Comparison of ENCODE assay signal across 15 mouse cellular contexts in genomic region chr8:81635912-81636583, GRCm38 (mm10).
A peak's percentile ranks its signal among the peaks of the same experiment; 100 is the strongest.
DNase-seq lines count a peak whose midpoint lies in the region.
"Had no signal": no experiment of that assay in that cellular context is flagged by ENCODE, and none has a peak within 500 bp of the region (broad histone marks: within the 10 kb centered on the region; RNA-seq: fewer than 3 reads in every experiment).

No protein-coding gene starts in this region.

- DNase-seq in kidney, postnatal 14 days = peak; percentile 2
- DNase-seq in kidney, postnatal 4 days = no peak
- DNase-seq in A20 (ENCODE audit: low read depth, low spot score) = peak; percentile 74
- DNase-seq in CD4-positive helper T cell, adult 2 months (ENCODE audit: low read depth, low spot score) = peak; percentile 70
- DNase-seq in induced T-regulatory cell, adult 2 months (ENCODE audit: low read depth) = peak; percentile 86
- no peak for DNase-seq in forebrain, embryonic 10.5 days (ENCODE audit: extremely low spot score, low spot score)
- no peak for DNase-seq in layer of hippocampus, postnatal 10 days (ENCODE audit: low spot score in 2 of 2)
- DNase-seq: adrenal gland, adult 2 months; cerebellum, adult 18-20 months; lung, postnatal 4 days had no signal

- no peaks in the 10 kb centered on the region for H3K4me1 ChIP-seq in forebrain, embryonic 10.5 days
- H3K4me1 ChIP-seq: forebrain, embryonic 13.5 days; heart, embryonic 15.5 days; hindbrain, embryonic 12.5 days; midbrain, embryonic 12.5 days had no signal

- no peaks in the 10 kb centered on the region for H3K9me3 ChIP-seq in forebrain, embryonic 10.5 days
- H3K9me3 ChIP-seq: forebrain, embryonic 13.5 days; heart, embryonic 15.5 days; hindbrain, embryonic 12.5 days; midbrain, embryonic 12.5 days had no signal

- no peak overlapping the region for H3K27ac ChIP-seq in forebrain, embryonic 10.5 days
- H3K27ac ChIP-seq: forebrain, embryonic 13.5 days; heart, embryonic 15.5 days; hindbrain, embryonic 12.5 days; midbrain, embryonic 12.5 days had no signal

- no peak overlapping the region for H3K4me3 ChIP-seq in forebrain, embryonic 10.5 days
- H3K4me3 ChIP-seq: forebrain, embryonic 13.5 days; heart, embryonic 15.5 days; hindbrain, embryonic 12.5 days; midbrain, embryonic 12.5 days; myocyte had no signal

- WGBS in forebrain, embryonic 10.5 days = 92% methylated on average over 2 of the region's 2 CpGs

- no peaks in the 10 kb centered on the region for H3K27me3 ChIP-seq in forebrain, embryonic 10.5 days (ENCODE audit: poor library complexity, severe bottlenecking)
- H3K27me3 ChIP-seq: forebrain, embryonic 13.5 days; heart, embryonic 15.5 days; hindbrain, embryonic 12.5 days; midbrain, embryonic 12.5 days had no signal

- H3K36me3 ChIP-seq in forebrain, embryonic 10.5 days (replicated peaks) = no peaks in the 10 kb centered on the region
- H3K36me3 ChIP-seq: heart, embryonic 15.5 days; hindbrain, embryonic 12.5 days; midbrain, embryonic 12.5 days had no signal

Comparison
In these comparisons a context has a peak if more than half of its experiments do, and no peak if none do; other contexts are left out.
1. DNase-seq: peak in kidney, postnatal 14 days (single experiment), A20 (single experiment), CD4-positive helper T cell, adult 2 months (single experiment) and induced T-regulatory cell, adult 2 months (single experiment); none in kidney, postnatal 4 days (0 of 2), forebrain, embryonic 10.5 days (single experiment) and layer of hippocampus, postnatal 10 days (0 of 2).